Mouse (Mus musculus) liver, embryonic 11.5 days (tissue): ENCODE measurements around the gene Ankrd23. TPM values are rescaled to one million over a fixed set of nuclear protein-coding genes. Genes with fewer than 3 reads are reported as not detected.

Experiments
- ATAC-seq: fragments of 200-750 bp; cut with Nextera tagmentation; replicated peaks from 2 replicates; pipeline ENCODE4 v1.8.0; 2017; ENCODE audit warnings: moderate number of reproducible peaks, mild to moderate bottlenecking, moderate TSS enrichment, moderate library complexity; ENCODE audit not compliant: low FRiP score
- DNase-seq: peaks from one replicate; pipeline ENCODE4 v3.0.0-alpha.2; 2017; ENCODE audit warnings: low spot score
- H3K27ac ChIP-seq: fragments of 300-500 bp; sonication (generic); 2 replicates; pipeline ENCODE4 v1.5.1; 2014; ENCODE audit warnings: mild to moderate bottlenecking, low read depth, low read length, control low read depth
- H3K27me3 ChIP-seq: fragments of 300-500 bp; sonication (generic); replicated peaks from 2 replicates; pipeline ENCODE4 v1.6.1; 2014; ENCODE audit warnings: low read length, mixed read lengths; ENCODE audit not compliant: control insufficient read depth, insufficient read depth
- H3K36me3 ChIP-seq: fragments of 300-500 bp; sonication (generic); 2 replicates; pipeline ENCODE4 v1.6.1; 2014; ENCODE audit warnings: mild to moderate bottlenecking, low read length, moderate library complexity, mixed read lengths; ENCODE audit not compliant: control insufficient read depth, insufficient read depth
- H3K4me1 ChIP-seq: fragments of 300-500 bp; sonication (generic); replicated peaks from 2 replicates; pipeline ENCODE4 v1.6.1; 2014; ENCODE audit warnings: low read length, mixed read lengths; ENCODE audit not compliant: control insufficient read depth, insufficient read depth
- H3K4me2 ChIP-seq: fragments of 300-500 bp; sonication (generic); 2 replicates; pipeline ENCODE4 v1.6.1; 2014; ENCODE audit warnings: mild to moderate bottlenecking, control low read depth, moderate library complexity
- H3K4me3 ChIP-seq: fragments of 300-500 bp; sonication (generic); 2 replicates; pipeline ENCODE4 v1.5.1; 2014; ENCODE audit warnings: low read depth, low read length, control low read depth
- H3K9ac ChIP-seq: fragments of 300-500 bp; sonication (generic); 2 replicates; pipeline ENCODE4 v1.6.1; 2014; ENCODE audit warnings: low read depth, low read length, control low read depth
- H3K9me3 ChIP-seq: fragments of 300-500 bp; sonication (generic); 2 replicates; pipeline ENCODE4 v1.6.1; 2016; ENCODE audit warnings: low read length, inconsistent platforms, mixed read lengths; ENCODE audit not compliant: control insufficient read depth
- WGBS: fragments of 180-500 bp; shearing (Covaris S2); extraction: QIAGEN DNeasy Blood & Tissue Kit; methylation state at CpG from one replicate; pipeline ENCODE4 v1.1.7; 2014; 5-methylcytosine and 5-hydroxymethylcytosine counted together
- polyA plus RNA-seq: library from polyadenylated mRNA; unstranded; fragments of >200 nt; fragmentation: Nextera tagmentation; extraction: Ambion mirVana; gene quantifications from 2 replicates; pipeline ENCODE4 v1.2.1, GENCODE M21; 2014

Gene Ankrd23
- polyA plus RNA-seq, 1 experiment from 2014 or later = 13.4 TPM

GRCm38 (mm10) chr1:36568776-36569175 lies 32.1 kb upstream of the Ankrd23 start:
- Histone ChIP-seq H3K27ac (no peak overlapping the region), H3K9ac (no peak overlapping the region), H3K36me3 (no peaks in the 10 kb centered on the region), H3K4me2 (no peak overlapping the region), H3K27me3 (peaks cover 5% of the 10 kb centered on the region; the same call in 1 of the 2 replicates), H3K4me1 (peaks cover 15% of the 10 kb centered on the region), H3K4me3 (no peak overlapping the region), H3K9me3 (no peaks in the 10 kb centered on the region)
- ATAC-seq = no peak
- WGBS = 80% methylated on average over 4 of the region's 4 CpGs
- DNase-seq = no peak

- Histone ChIP-seq H3K36me3 (no peaks in the 10 kb centered on the region), H3K9me3 (no peaks in the 10 kb centered on the region), H3K9ac (no peak overlapping the region), H3K27me3 (peaks cover 5% of the 10 kb centered on the region; the same call in 1 of the 2 replicates), H3K27ac (no peak overlapping the region), H3K4me3 (no peak overlapping the region), H3K4me1 (peaks cover 19% of the 10 kb centered on the region), H3K4me2 (no peak overlapping the region)
- ATAC-seq (no peak), DNase-seq (no peak)
- WGBS = 61% methylated on average over 21 of the region's 21 CpGs
Observed at GRCm38 (mm10) chr1:36567818-36568603, 31.3 kb upstream of the Ankrd23 start.

DNA sequence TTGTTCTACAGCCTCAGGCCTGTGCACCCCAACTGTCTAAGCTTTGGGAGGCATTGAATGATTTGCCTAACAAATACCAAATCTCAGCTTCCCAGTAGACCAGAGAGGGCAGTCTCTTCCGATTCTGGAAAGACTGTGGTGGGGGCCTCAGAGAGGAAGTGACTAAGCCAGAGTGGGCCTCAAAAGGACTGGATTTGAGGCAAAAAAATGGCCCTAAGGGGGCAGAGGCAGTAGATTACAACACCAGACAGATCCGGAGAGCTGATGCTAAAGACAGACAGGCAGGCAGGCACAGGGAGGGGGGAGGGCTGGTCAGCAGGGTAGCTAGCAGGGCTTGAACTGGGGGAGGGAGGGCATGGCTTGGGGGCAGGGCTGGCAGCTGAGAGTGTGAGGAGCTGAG lies 29.7 kb upstream of the Ankrd23 start:
- ATAC-seq = no peak
- 10% methylated on average over 2 of the region's 2 CpGs for WGBS
- Histone ChIP-seq H3K9me3 (no peaks in the 10 kb centered on the region), H3K9ac (no peak overlapping the region), H3K27ac (no peak overlapping the region), H3K4me1 (peaks cover 27% of the 10 kb centered on the region), H3K27me3 (peaks cover 6% of the 10 kb centered on the region), H3K4me3 (no peak overlapping the region), H3K4me2 (no peak overlapping the region), H3K36me3 (no peaks in the 10 kb centered on the region)
- DNase-seq = no peak

GRCm38 (mm10) chr1:36564101-36564500 lies 27.4 kb upstream of the Ankrd23 start:
- no peak overlapping the region for H3K4me3 ChIP-seq
- ATAC-seq (no peak), DNase-seq (no peak)
- H3K9me3 ChIP-seq = no peaks in the 10 kb centered on the region
- H3K9ac ChIP-seq = no peak overlapping the region
- H3K4me2 ChIP-seq = no peak overlapping the region
- H3K27me3 ChIP-seq = peaks cover 29% of the 10 kb centered on the region
- H3K4me1 ChIP-seq = peaks cover 28% of the 10 kb centered on the region
- H3K36me3 ChIP-seq = no peaks in the 10 kb centered on the region
- H3K27ac ChIP-seq = no peak overlapping the region
- WGBS = 39% methylated on average over 6 of the region's 6 CpGs

- Histone ChIP-seq H3K4me3 (no peak overlapping the region), H3K4me2 (no peak overlapping the region), H3K4me1 (peaks cover 33% of the 10 kb centered on the region), H3K27me3 (peaks cover 33% of the 10 kb centered on the region), H3K27ac (no peak overlapping the region), H3K9ac (no peak overlapping the region), H3K36me3 (no peaks in the 10 kb centered on the region), H3K9me3 (no peaks in the 10 kb centered on the region)
- WGBS = 60% methylated on average over 4 of the region's 4 CpGs
- DNase-seq = no peak
- ATAC-seq = no peak
Observed at GRCm38 (mm10) chr1:36563632-36564031, 26.9 kb upstream of the Ankrd23 start.

DNA sequence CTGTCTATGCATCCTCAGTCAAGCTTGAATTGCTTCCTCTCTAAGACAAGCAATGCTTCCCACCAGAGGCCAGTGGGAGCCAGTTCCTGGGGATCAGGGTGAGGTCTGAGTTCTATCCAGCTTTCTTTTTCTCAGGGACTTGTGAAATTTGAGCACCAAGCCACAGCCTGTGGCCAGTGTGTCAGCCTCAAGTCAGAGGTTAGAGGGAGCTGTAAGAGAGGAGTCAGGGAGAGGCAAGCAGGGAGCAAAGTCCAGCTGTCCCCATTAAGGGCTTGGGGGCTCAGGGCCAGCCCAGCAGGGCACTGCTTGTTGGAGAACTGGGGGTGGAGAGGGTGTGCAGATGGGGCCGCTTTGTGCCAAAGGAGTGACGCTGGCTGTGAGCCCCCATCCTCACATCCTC lies 26.5 kb upstream of the Ankrd23 start:
- H3K4me3 ChIP-seq = no peak overlapping the region
- no peak overlapping the region for H3K4me2 ChIP-seq
- DNase-seq (no peak), ATAC-seq (no peak)
- H3K36me3 ChIP-seq = no peaks in the 10 kb centered on the region
- no peak overlapping the region for H3K27ac ChIP-seq
- peaks cover 38% of the 10 kb centered on the region for H3K27me3 ChIP-seq
- H3K4me1 ChIP-seq = peaks cover 34% of the 10 kb centered on the region
- no peak overlapping the region for H3K9ac ChIP-seq
- 72% methylated on average over 2 of the region's 2 CpGs for WGBS
- H3K9me3 ChIP-seq = no peaks in the 10 kb centered on the region

DNA sequence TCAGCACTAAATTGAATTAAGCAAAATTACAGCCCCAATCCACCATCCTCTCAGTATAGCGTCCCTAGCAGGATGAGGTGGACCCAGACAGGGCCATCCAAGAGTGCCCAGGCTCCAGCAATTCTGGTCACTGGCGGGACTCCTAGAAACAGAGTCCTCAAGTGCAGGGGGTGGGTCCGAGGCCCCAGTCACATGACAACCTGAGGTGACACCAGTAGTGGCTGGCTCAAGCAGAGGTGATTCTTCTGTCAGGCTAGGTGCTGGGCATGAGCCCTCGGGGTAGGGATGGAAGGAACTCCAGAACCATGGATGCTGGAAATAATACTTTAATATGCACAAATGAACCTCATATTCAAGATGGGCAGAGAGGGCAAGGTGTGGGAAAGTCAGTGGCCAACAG lies 25.7 kb upstream of the Ankrd23 start:
- Histone ChIP-seq H3K4me1 (peaks cover 36% of the 10 kb centered on the region), H3K4me2 (no peak overlapping the region), H3K4me3 (no peak overlapping the region), H3K27ac (no peak overlapping the region), H3K9me3 (no peaks in the 10 kb centered on the region), H3K36me3 (no peaks in the 10 kb centered on the region), H3K9ac (no peak overlapping the region), H3K27me3 (peaks cover 46% of the 10 kb centered on the region)
- DNase-seq (no peak), ATAC-seq (no peak)
- 57% methylated on average over 4 of the region's 4 CpGs for WGBS

DNA sequence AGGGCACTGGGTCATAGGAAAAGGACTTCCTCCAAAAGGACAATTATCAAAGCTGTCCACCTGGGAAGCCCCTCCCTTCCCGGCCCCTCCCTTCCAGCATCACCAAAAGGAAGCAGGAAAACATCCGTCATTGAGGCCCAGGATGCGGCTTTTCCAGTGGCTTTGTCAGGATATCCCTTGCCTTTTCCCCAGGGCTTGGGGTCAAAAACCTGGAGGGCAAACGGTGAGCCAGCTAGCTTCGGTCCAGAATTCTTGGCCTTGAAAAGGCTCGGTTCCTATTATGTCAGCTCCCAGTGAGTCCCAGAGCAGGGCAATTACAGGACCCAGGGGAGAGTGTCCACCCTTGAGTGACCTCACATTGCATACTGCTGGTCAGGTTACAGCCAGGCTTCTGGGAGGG lies 24.2 kb upstream of the Ankrd23 start:
- ATAC-seq (no peak), DNase-seq (no peak)
- H3K36me3 ChIP-seq = no peaks in the 10 kb centered on the region
- H3K4me3 ChIP-seq = no peak overlapping the region
- peaks cover 56% of the 10 kb centered on the region for H3K27me3 ChIP-seq
- no peak overlapping the region for H3K4me2 ChIP-seq
- H3K9me3 ChIP-seq = no peaks in the 10 kb centered on the region
- H3K4me1 ChIP-seq = peaks cover 35% of the 10 kb centered on the region
- WGBS = 36% methylated on average over 6 of the region's 6 CpGs
- no peak overlapping the region for H3K9ac ChIP-seq
- H3K27ac ChIP-seq = no peak overlapping the region

DNA sequence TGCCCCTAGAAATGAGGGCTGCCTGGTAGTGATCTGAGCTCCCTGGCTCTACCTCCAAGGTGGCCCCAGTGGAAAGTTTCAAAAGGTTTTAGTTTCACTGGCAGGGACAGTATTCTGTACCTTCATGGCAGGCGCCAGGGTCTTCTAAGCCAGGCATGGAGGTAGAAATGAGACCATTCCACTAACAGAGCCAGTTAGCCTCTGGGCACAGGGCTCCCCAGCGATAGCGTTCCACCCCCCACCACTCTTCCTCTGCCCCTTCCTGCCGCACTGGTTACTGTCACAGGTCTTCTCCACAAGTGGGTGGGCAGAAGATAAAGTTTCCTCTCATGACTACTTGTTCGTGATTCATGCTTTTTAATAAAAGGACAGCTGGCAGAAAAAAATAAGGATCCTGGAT lies 23.2 kb upstream of the Ankrd23 start:
- ATAC-seq = no peak
- H3K9ac ChIP-seq = no peak overlapping the region
- H3K27ac ChIP-seq = no peak overlapping the region
- H3K4me2 ChIP-seq = no peak overlapping the region
- no peak overlapping the region for H3K4me3 ChIP-seq
- WGBS = 29% methylated on average over 5 of the region's 5 CpGs
- H3K27me3 ChIP-seq = peaks cover 65% of the 10 kb centered on the region
- peaks cover 44% of the 10 kb centered on the region for H3K4me1 ChIP-seq
- no peaks in the 10 kb centered on the region for H3K9me3 ChIP-seq
- no peak for DNase-seq
- H3K36me3 ChIP-seq = no peaks in the 10 kb centered on the region
